Mouse (Mus musculus) granulocyte monocyte progenitor cell, adult 5-6 weeks (primary cell): ENCODE data around the gene Nudt16l1. TPM values are rescaled to one million over a fixed set of nuclear protein-coding genes. Genes with fewer than 3 reads are reported as not detected.

Experiments
- ATAC-seq: replicated peaks from 2 replicates; pipeline ENCODE4 v1.8.0; 2016; ENCODE audit warnings: mild to moderate bottlenecking, moderate TSS enrichment, inconsistent platforms; ENCODE audit not compliant: poor library complexity, severe bottlenecking
- total RNA-seq, 2 experiments: library from RNA; stranded (forward) in 1 of 2; stranded (reverse) in 1 of 2; fragments of 200-712, 200-1000 nt in 1 of 2; fragments of >200 nt in 1 of 2; fragmentation: Nextera tagmentation in 1 of 2; gene quantifications; 2 replicates each; pipeline ENCODE4 v1.2.3; 2014 to 2017

The Nudt16l1 gene
- 45.1 and 51.5 TPM in 2 replicates for total RNA-seq (2014; fragmentation: Nextera tagmentation)
- 13.2 and 15.8 TPM in 2 replicates for total RNA-seq (2017)

DNA sequence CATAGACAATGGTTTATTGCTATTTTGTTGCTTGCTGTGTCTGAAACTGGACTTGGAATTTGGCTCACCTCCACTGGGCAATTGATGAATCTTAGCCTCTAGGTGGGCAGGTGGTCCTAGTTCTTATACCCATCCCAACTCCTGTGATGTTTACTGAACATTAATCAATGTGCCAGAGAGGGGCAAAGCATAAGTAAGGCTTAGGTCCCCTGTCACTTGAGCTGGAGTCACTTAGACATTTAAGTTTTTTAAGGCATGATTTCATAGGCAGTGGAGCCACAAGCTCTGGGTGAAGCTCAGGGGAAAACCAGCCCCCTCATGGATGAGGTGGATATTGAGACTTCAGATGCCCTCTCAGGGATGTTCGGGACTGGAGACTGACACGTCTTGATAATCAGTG, at the start of gene Nudt16l1:
Gene Nudt16l1 (plus strand): TSS at position 301 of the 400 bp plus-strand sequence.
- no peak for ATAC-seq

- no peak for ATAC-seq
Measured at GRCm38 (mm10) chr16:4890201-4890709, 48.3 kb upstream of the Nudt16l1 start.

- no peak for ATAC-seq
Measured at GRCm38 (mm10) chr16:4892171-4892570, 46.4 kb upstream of the Nudt16l1 start.

GRCm38 (mm10) chr16:4894201-4894908, 44.2 kb upstream of the Nudt16l1 start:
- 0 out of 2 replicates have a peak, but pooled peaks have one; percentile 26 for ATAC-seq

DNA sequence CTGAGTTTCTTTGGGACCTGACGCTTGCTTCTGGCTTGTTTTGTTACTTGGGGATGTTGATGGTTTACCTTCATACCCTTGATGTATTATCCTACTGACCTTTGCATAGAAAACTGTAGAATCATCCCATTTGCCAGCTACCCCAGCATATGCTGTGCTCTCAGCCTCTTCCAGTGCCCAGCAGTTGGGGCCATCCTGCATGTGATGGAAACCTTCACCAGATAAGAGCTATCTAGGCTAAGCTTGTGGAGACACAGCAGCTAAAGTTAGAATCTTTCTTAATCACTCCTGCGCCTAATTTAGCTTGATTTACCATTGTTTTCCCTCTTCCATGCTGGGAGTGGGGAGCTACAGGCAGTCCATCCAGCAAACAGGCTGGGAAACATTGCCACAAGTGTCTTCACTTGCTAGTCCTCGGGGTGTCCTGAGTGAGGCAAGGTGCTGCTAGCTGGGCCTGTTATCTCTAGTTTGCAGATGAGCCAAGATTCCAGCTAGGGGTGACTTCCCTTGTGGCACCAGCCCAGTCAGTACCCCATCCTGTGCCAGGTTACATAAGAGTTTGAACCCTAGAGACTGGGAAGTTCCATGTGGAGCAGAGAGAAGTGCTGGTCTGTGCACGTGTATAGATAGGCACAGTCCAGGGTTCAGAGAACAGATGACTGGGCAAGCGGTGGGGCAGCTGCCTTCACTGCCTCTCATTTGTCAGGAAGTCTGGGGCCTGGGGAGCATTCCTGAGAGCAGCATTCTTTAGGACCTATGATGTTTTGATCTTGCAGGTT, 42.1 kb upstream of the Nudt16l1 start:
- peak; percentile 77 for ATAC-seq

- peak; percentile 42 for ATAC-seq
Measured at GRCm38 (mm10) chr16:4897146-4897730, 41.3 kb upstream of the Nudt16l1 start.

- peak; percentile 25 for ATAC-seq
Measured at GRCm38 (mm10) chr16:4898881-4899280, 39.7 kb upstream of the Nudt16l1 start.

DNA sequence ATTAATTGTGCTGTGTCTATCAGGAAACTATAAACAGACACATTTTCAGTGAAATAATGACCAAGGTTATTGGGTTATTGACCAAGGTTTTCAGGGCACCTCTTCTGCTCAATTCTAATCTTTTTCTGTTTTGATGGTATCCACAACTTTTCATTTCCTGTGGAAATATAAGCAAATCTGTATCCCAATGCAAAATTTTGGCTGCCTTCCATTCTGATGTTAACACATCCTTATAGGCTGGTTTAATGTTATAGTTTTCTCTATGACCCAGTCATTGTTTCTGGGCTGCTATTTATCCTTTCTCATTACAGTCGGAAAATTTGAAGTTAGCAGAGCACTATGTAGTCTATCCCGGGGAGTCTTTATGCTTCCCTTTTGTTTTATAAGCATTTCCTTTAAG, 38.9 kb upstream of the Nudt16l1 start:
- ATAC-seq: no peak

DNA sequence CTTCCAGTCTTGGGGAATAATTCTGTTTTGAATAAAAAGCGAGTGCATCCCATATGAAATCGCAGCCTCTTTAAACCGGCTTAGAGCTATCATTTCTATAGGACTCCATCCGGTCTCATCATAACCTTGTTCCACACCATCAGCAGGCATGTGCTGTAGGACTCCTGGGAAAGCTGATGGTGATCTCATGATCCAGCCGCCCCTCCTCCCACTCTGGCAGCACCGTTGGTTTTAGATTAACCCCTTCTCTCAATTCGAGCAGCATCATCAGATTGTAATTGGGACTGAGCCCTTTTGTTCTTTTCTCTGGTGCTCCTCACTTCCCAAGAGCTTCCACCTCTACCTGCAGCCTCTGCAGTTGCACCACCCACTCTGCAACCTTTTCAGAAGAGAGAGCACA, 37.4 kb upstream of the Nudt16l1 start:
- no peak for ATAC-seq

GRCm38 (mm10) chr16:4902390-4902789, 36.2 kb upstream of the Nudt16l1 start:
- ATAC-seq: peak; percentile 71

GRCm38 (mm10) chr16:4903491-4904102, 35.0 kb upstream of the Nudt16l1 start:
- no peak for ATAC-seq

DNA sequence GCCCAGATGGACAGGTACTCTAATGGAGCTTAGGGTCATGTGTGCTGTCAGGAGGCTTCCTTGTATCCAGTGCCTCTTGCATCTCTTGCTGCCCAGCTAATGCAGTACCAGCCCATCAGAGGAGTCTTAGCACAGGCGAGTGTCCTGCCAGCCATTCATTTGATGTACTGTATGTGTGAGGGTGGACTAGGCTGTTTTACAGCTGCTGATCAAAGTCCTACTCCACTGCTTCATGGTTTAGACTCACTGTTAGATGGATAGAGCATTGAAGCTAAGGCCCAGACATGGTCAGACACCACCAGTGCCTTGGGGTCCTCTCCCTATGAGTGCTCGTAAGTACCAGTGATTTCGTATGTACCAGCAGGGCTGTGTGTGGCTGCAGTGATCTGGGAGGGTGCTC, 33.7 kb upstream of the Nudt16l1 start:
- ATAC-seq: no peak

- ATAC-seq: no peak
Measured at GRCm38 (mm10) chr16:4905591-4905990, 33.0 kb upstream of the Nudt16l1 start.

- ATAC-seq: no peak
Measured at GRCm38 (mm10) chr16:4906559-4906958, 32.0 kb upstream of the Nudt16l1 start.

DNA sequence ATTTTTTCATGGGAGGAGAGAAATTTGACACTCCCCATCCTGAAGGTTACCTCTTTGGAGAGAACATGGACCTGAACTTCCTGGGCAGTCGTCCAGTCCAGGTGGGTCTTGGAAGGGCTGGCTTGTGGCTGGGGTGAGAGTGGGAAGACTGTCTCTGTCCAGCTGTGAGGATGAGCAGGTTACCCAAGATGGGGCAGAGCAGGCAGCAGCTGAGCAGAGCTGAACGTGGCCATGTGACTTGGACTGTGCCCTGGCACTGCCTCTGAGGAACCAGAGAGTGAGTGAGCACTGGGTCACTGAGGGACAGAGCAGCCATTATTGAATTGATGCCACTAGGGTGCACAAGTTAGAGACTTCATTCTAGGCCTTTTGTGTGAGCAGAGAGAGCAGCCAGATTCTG, 31.2 kb upstream of the Nudt16l1 start:
- ATAC-seq: peak; percentile 12; the same call in 1 of the 2 replicates

DNA sequence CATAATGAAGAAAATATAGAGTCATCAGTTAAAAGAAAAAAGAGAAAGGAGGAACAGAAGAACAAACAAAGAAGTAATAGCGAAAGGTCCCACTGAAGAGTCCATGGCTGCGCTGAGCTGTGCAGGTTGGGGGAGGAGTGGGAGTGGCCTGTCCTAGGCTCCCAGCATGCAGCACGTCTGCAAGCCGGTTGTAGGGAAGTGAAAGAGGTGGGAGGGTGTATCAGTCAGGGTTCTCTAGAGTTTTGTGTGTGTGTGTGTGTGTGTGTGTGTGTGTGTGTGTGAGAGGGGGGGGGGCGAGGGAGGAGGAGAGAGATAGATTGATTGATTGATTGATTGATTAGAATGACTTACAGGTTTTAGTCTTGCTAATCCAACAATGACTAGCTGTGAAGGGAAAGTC, 30.6 kb upstream of the Nudt16l1 start:
- peak; percentile 82 for ATAC-seq

GRCm38 (mm10) chr16:4909745-4910144, 28.8 kb upstream of the Nudt16l1 start:
- no peak for ATAC-seq

GRCm38 (mm10) chr16:4910758-4911157, 27.8 kb upstream of the Nudt16l1 start:
- ATAC-seq: no peak

- no peak for ATAC-seq
Measured at GRCm38 (mm10) chr16:4912074-4912648, 26.4 kb upstream of the Nudt16l1 start.
